Mouse (Mus musculus): ENCODE data around the gene Raly.
A peak's percentile ranks its signal among the peaks of the same experiment; 100 is the strongest.

Raly gene

DNA sequence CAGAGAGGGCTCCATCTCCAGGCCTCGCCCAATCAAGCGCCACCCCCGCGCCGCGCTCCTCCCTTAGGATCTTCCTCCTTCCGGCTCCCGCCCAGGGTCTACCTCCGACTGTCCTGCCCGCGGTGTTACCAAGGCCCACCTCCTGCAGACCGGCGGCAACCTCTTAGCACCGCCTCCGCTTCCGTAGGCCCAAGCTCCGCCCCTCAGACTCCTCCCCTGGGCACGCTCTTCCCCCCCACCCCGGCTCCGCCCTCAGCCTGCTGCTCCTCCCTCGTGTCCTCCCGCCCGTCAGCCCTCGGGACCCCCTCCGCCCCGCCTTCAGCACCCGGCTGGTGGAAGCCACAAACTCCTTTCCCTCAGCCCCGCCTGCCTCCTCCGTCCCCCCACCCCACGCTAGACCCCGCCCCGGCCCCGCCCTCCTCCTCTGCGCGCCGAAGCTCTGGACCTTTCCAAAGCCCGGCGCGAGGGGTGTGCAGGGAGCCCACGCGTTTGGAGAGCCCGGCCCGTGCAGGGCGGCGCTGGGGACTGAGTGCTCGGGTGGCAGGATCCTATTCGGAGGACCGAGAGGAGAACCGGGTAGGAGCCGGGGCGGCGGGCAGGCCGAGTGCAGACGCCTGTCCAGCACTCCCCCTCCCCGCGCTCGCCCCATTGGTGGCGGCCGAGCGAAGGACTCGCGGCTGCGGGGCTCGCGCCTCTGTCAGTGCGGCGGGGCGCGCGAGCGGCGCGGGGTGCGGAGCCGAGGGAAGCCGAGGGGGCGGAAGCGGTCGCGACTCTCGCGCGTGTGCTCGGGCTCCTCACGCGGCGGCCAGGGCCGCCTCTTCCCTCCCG is at the start of gene Raly, which contains the start of gene a:
Gene Raly (plus strand): TSS at position 441 of the 828 bp plus-strand sequence.
Gene a (plus strand): TSS at position 747 of the 828 bp plus-strand sequence.
- DNase-seq (ENCODE audit: low spot score): peak; percentile 98

DNA sequence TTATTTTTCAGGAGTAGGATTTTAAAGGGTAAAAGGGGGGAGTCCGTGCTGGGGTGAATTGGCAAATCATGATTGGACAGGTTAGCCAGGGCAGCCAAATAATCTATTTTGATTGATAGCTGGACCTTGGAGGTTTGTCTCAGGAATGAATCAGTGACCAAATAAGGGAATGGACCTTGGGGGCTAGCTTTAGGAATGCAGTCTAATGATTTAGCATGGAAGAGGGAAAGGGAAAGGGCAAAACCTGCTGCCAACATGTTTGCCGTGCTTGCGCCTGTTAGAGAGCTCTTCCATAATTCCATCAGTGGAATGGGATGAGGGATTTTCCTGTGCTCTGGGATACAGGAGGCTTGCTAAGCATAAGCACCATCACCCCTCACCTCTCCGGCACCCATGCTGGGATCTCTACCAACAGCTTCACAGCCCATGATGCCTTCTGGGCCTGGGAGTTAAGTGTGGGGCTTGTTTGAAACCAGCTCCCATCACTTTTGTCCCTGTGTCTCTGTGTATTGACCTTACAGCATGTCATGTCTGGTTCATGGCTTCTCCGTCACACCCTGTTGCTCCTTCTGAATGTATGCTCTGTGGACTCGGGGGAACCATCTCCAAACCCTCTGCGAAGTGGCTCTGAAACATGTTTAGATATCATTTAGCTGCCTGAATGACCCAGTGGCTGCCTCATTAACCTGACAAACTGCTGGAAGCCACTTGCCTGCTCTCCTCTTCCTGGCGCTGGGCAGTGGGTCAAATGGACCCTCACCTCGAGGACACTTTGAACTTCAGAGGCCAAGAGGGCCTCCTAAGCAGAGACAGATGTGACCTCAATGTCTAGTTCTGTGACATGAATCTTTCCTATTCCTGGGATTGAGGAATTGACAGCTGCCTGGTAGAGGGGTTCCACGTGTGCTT is 47.7 kb upstream of the Raly start:
- DNase-seq (ENCODE audit: low spot score): no peak

DNA sequence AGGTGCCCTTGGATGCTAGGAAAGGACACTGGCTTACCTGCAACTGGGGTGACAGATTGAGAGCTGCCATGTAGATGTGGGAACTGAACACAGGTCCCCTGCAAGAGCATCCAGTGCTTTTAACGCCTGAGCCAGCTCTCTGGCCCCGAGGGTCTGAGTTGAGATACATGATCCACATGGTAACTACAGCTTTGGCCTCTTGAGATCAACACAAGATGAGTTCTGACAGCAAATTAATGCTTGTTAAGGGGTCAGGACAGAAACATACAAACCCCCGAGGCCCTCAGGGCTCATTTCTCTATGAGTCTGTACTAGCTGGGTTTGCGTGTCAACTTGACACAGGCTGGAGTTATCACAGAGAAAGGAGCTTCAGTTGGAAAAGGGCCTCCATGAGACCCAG is 47.0 kb upstream of the Raly start:
- no peak for DNase-seq (ENCODE audit: low spot score)

DNA sequence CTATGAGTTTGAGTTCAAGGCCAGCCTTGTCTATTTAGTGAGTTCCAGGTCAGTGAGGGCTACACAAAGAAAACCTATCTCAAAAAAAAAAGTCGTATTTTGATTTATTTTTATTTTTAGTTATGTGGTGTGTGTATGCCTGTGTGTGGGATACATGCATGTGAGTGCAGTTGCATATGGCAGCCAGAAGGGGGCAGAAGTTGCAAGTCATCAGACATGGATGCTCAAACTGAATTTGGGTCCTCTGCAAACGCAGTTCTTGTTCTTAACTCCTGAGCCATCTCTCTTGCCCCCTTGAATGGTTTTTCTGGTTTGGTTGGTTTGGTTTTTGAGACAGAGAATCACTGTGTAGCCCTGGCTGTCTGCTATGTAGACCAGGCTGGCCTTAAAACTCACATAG is 42.5 kb upstream of the Raly start:
- DNase-seq (ENCODE audit: low spot score): no peak

DNA sequence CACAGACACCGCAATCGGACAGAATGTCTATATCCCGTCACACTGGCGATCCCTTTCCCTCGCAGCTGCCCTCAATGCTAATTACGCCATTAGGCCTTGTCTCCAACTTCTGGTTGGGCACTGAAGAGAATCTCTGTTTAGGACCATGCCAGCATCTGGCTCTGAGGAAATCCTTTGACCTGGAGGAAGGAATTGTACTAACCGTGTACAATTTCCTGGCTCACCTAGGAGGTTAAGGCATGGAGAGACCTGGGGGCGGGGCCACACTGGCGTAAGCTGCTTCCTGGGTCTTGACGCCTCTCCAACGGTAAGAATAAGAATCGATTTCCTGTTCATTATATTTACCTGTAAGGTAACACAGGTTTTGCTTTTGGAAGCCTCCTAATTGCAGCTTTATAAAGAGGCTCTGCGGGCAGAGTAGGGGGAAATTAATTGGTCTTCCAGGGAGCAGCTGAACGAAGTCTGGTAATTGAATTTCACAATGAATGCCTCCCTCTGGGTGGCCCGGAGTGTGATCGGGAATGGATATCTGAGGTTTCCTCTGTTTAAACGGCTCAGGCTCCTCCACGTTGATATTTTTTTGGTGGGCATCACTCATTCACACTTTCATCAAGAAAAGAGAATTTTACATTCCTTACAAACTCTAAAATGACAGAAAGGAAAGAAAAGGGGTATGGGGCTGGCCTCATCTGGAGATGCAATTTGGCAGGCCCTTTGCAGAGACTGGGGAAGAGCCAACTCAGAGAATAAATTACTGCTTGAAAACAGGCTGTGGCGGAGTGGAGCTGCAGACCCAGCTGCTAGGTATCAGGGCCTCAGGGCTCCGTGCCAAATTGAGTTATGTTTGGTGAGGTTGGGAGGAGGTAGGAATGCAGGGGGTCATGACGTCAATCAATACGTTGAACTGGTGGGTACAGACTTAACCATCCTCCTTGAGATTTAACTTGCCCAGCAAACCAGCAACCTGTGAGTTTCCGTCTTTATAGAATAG is 41.6 kb upstream of the Raly start:
- no peak for DNase-seq (ENCODE audit: low spot score)

DNA sequence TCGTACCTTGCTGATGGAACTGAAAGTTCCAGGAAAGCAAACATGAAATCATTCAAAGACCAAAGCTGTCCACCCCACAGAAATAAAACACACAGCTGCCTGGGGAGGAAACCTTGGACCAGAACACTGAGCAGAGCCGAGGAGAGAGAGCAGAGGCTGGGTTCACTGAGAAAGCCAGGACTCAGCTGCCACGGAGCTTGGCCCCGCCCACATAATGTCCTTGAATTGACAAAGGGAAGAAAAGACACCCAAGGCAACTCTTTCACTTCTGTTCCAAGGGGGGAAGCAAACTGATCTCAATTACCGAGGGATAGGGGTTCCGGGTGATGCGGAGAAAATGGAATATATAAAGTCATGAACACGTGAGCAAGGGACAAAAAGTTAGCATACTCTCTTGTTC is 39.0 kb upstream of the Raly start:
- DNase-seq (ENCODE audit: low spot score): peak; percentile 39

DNA sequence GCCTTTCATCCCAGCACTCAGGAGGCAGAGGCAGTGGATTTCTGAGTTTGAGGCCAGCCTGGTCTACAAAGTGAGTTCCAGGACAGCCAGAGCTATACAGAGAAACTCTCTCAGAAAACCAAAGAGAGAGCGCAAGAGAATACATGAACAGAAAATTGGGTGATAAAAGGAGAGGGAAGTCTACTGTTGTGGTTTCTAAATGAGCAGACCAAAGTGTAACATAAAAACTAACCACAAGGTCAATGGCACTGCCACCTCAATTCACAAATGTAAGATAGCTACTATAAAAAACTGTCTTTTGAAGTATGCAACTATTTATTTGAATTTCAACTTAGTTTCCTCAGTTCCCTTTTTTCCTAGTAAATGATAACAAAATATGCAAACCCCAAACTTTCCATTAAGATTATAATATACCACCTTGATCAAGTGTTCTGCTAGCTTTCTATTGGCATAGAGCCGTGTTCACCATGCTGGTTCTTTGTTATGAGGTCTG is 36.8 kb upstream of the Raly start:
- no peak for DNase-seq (ENCODE audit: low spot score)

DNA sequence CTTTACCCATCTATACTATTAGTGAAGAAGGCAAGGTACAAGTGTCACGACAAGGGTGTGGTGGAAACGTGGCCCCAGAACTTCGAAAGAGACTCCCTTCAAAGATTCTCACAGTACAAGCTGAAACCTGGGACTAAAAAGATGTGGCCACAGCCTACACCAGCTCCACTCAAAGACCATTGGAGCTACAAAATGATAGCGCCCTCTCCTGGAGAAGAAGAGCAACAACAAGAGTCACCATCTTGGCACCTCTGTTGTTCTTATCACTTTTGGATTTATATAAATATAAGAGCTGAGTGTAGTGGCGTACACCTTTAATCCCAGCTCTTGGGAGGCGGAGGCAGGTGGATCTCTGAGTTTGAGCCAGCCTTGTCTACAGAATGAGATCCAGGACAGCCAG is 35.1 kb upstream of the Raly start:
- no peak for DNase-seq (ENCODE audit: low spot score)

DNA sequence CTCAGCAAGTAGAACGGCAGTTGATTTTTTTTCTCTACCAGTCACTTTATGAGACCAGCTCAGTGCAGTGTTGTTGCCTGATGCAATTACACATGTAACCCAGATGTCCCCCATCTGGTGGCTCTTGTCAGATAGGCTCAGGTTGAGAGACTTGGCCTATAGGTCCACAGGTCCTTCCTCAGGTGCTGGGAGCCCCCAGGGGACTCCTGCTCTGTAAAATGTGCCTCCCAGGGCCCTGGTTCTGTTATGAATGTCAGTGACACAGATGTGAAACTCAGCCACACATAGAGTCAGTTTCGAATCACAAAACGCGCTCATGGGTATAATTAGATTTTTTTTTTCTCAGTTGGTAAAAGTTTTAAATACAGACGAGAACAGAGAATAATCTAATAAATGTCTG is 33.2 kb upstream of the Raly start:
- no peak for DNase-seq (ENCODE audit: low spot score)

DNA sequence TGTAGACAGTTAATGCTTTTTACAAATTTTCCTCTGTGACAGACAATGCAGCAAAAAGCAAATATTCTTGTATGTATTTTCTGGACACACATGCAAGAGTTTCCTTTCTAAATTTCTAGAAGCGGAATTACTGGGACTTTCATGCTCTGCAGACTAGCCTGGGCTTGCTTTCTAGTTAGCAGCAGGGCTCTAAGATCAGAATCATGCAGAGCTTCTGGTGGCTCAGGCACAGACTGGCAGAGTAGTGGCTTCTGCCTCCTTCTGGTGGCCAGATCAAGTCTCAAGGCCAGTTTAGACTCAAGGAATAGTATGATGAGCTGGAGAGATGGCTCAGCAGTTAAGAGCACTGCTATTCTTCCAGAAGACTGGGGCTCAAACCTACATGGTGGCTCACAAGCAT is 32.4 kb upstream of the Raly start:
- DNase-seq (ENCODE audit: low spot score): no peak

DNA sequence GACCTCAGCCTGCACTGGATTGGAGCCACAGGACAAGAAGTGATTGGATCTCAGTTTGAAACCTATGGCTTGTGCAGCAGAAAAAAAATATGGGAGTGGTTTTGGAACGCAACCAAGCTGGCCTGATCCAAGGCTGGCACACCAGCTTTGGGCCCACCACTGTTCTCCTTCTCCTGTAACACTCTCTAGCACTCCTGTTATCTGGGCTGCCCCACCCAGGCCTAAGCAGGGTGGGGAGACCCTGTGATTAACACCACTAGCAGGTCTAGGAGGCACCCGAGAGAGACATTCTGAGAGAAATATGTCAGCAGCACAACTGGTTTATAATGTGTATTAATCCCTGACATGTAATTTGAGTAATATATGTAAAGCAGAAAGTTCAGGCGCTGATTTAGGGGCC is 27.7 kb upstream of the Raly start:
- DNase-seq (ENCODE audit: low spot score): no peak

DNA sequence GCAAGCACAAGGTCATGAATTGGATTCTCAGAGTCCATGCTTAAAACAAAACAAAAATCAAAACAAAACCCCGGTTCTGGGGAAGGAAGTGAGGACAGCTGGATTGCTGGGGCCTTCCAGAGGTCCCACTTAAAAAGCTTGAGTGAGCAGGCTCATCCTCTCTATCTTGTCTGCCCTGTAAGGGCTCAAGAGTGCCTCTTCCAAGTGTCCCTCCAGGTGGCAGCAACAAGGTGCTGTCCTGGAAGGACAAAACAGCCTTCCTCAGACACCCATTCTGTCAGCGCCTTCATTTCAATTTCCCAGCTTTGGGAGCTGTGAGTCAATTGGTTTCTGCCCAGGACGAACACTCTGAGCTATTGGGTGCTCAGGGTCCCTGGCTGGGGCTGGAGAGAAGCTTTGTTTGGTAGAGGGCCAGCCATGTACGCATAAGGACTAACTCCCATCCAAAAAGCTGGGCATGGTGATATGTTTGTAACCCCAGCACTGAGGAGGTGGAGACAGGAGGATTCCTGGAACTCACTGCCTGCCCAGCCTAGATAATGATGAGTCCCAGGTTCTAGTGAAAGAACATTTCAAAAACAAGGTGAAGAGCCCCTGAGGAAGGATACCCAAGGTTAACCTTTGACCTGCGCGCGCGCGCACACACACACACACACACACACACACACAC is 25.9 kb upstream of the Raly start:
- no peak for DNase-seq (ENCODE audit: low spot score)

DNA sequence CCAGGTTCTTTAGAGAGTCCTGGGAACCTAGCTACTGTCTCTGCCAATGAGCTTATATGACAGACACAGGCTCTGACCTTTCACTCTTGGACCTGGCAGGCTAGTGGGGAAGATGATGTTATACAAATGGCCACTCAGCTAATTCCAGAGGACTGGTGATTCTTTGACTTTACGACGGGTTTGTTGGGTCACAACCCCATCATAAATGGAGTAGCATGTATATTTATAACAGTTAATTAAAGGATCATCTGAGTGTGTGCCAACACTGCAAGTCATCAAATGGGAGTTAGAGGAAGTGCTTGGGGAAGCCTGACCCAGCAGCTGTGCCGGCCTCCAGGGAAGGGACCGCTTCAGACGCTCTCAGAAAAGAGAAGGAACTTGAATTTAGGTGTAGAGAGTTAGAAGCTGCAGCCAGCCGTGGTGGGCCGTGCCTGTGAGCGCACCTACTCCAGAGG is 25.3 kb upstream of the Raly start:
- no peak for DNase-seq (ENCODE audit: low spot score)

DNA sequence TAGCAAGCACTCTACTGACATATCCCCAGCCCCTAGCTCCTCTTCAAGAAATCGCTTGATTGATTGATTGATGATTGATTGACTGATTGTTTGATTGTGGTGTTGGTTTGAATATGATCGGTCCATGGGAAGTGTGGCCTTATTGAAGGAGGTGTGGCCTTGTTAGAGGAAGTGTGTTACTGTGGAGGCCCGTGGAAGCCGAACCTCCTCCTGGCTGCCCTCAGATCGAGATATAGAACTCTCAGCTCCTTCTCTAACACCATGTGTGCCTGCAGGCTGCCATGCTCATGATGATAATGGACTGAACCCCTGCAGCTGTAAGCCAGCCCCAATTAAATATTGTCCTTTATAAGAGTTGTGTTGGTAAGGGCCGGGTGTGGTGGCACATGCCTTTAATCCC is 23.8 kb upstream of the Raly start:
- no peak for DNase-seq (ENCODE audit: low spot score)

DNA sequence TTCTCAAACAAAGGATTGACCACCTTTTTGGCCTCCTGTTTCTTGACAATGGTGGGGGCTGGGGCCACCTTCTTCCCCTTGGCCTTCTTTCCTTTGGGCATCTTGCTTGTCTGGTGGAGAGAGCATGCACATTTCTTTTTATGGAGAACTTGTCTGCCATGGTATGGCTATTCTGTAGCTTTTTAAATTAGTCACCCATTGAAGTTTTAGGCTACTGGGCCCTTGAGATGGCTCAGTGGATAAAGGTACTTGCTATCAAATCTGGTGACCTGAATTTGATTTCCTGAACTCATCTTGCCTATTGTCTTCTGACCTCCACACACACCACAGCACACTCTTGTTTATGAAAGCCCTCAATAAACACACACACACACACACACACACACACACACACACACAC is 21.0 kb upstream of the Raly start, which contains the start of gene Gm14214:
Gene Gm14214 (minus strand): TSS at position 101 of the 400 bp plus-strand sequence.
- no peak for DNase-seq (ENCODE audit: low spot score)

DNA sequence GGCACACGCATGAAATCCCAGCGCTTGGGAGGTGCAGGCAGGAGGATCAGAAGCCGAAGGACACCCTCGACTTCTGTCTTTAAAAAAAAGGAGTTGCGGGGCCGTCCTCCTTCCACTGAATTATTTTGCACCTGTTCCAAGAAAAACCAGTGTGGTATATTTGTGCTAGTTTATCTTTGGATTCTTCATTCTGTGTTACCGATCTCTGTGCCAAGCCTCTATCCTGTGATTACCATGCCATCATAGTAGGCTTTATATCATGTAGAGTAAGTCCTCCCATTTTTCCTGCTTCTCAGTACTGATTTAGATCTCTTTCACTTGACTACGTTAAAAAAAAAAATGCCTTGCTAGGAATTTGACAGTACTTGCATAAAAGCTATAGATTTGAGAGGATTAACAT is 19.3 kb upstream of the Raly start:
- no peak for DNase-seq (ENCODE audit: low spot score)

DNA sequence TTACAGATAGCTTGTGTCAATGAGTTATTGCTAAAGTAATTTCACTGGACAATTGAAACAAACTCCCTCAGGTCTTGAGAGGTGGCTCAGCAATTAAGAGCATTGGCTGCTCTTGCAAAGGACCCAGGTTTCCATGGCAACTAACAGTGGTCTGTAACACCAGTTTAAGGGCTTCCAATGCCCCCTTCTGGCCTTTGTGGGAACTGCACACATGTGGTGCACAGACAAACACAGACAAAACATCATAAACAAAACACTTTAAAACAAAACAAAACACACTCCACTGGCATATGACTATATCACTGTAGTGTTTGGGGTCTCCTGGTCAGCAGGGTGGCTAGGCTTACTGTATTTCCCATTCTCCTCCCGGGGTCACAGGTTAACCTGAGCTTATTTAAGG is 16.9 kb upstream of the Raly start:
- DNase-seq (ENCODE audit: low spot score): no peak

DNA sequence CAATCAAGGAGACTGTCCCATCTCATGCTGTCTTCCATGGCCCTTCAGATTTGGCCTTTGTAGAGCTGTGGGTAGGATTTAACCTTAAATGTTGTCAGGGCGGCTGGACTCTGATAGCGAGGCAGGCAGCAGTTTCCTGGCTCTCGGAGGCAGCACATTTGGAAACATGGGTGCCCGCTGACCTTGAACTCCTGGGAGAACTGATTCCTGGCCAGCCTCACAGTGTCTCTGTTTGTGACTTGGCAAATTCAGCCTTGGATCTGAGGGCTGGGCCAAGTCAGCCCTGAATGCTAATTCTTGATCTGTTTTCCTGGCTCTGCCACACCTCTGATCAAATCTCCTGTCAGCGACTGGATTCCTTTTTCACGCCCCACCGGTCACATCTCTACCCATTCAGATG is 14.4 kb upstream of the Raly start:
- DNase-seq (ENCODE audit: low spot score): no peak

DNA sequence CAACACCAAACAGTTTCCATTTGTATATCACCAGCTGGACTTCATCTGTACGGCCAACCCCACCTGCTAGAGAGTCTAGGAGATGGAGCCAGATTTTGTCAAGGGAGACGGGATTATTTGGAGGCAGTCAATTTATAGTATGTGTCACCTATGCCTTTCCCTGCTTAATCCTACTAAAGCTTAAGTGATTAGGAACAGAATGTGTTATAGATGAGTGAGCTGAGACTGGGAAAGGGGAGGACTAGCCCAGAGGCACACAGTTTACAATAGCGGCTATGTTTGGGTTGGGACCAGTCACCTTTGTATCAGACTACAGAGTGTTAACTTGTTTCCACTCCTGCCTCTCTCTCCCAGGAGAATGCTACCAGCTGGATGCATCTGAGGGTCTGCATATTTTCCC is 11.2 kb upstream of the Raly start:
- DNase-seq (ENCODE audit: low spot score): no peak

DNA sequence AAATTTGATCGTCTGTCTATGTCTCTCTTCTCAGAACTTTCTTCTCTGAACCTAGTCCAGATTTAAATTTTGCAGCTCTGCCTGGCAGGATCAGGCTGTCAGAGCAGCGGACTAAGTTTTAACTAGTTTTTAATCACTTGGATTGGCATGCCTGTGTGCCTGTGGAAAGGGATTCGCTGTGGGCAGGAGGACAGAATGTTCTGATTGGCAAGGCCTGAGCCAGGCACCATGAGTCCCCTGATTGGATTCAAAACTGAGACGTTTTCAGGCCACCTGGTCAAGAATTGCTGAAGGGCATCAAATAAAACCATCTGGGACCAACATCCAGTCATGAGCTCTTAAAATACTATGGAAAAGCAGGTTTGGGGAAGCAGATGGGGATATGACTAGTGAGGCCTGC is 8.5 kb upstream of the Raly start:
- no peak for DNase-seq (ENCODE audit: low spot score)
